Mouse (Mus musculus) lung, postnatal 0 days (tissue): Measurements from ENCODE around the gene Col19a1. TPM values are rescaled to one million over a fixed set of nuclear protein-coding genes. Genes with fewer than 3 reads are reported as not detected.

ENCODE experiments used
- ATAC-seq: fragments of 200-750 bp; cut with Nextera tagmentation; 2 replicates; pipeline ENCODE4 v1.8.0; 2017; ENCODE audit warnings: moderate library complexity
- DNase-seq: peaks from one replicate; pipeline ENCODE4 v3.0.0-alpha.2; 2016; ENCODE audit warnings: low spot score
- H3K27ac ChIP-seq: fragments of 300-500 bp; sonication (generic); 2 replicates; pipeline ENCODE4 v1.5.1; 2014; ENCODE audit warnings: antibody characterized with exemption, mild to moderate bottlenecking, low read length, mixed read lengths
- H3K27me3 ChIP-seq: fragments of 300-500 bp; sonication (generic); replicated peaks from 2 replicates; pipeline ENCODE4 v1.6.1; 2014; ENCODE audit warnings: low read length, mixed read lengths; ENCODE audit not compliant: insufficient read depth
- H3K36me3 ChIP-seq: fragments of 300-500 bp; sonication (generic); 2 replicates; pipeline ENCODE4 v1.6.1; 2014; ENCODE audit warnings: low read length, mixed read lengths; ENCODE audit not compliant: insufficient read depth
- H3K4me1 ChIP-seq: fragments of 300-500 bp; sonication (generic); 2 replicates; pipeline ENCODE4 v1.6.1; 2014; ENCODE audit warnings: antibody characterized with exemption, low read depth, low read length, mixed read lengths; ENCODE audit not compliant: insufficient read depth
- H3K4me2 ChIP-seq: fragments of 300-500 bp; sonication (generic); replicated peaks from 2 replicates; pipeline ENCODE4 v1.6.1; 2014; ENCODE audit warnings: low read depth, mild to moderate bottlenecking, low read length, moderate library complexity, mixed read lengths
- H3K4me3 ChIP-seq: fragments of 300-500 bp; sonication (generic); 2 replicates; pipeline ENCODE4 v1.5.1; 2014; ENCODE audit warnings: low read depth, low read length
- H3K9ac ChIP-seq: fragments of 300-500 bp; sonication (generic); replicated peaks from 2 replicates; pipeline ENCODE4 v1.6.1; 2014; ENCODE audit warnings: low read depth, mild to moderate bottlenecking
- H3K9me3 ChIP-seq: fragments of 300-500 bp; sonication (generic); 2 replicates; pipeline ENCODE4 v1.6.1; 2016; ENCODE audit warnings: low read length, mixed read lengths
- CTCF ChIP-seq: IDR thresholded peaks from 2 replicates; pipeline ENCODE4 v1.5.1; 2016; ENCODE audit warnings: antibody characterized with exemption, mild to moderate bottlenecking
- EP300 ChIP-seq: IDR thresholded peaks from 2 replicates; pipeline ENCODE4 v1.6.1; 2016; ENCODE audit warnings: antibody characterized with exemption, mild to moderate bottlenecking, control low read depth
- WGBS: fragments of 180-500 bp; shearing (Covaris S2); extraction: QIAGEN DNeasy Blood & Tissue Kit; methylation state at CpG from one replicate; pipeline ENCODE4 v1.1.7; 2014; 5-methylcytosine and 5-hydroxymethylcytosine counted together
- polyA plus RNA-seq: library from polyadenylated mRNA; unstranded; fragments of >200 nt; fragmentation: Nextera tagmentation; extraction: Ambion mirVana; gene quantifications from 2 replicates; pipeline ENCODE4 v1.2.1, GENCODE M21; 2015

Gene Col19a1
- polyA plus RNA-seq, 1 experiment from 2014 or later: not detected

GRCm38 (mm10) chr1:24219041-24219440 lies 368.2 kb downstream of the Col19a1 start:
- Histone ChIP-seq H3K4me3 (no peak overlapping the region), H3K27me3 (no peaks in the 10 kb centered on the region), H3K9ac (no peak overlapping the region), H3K4me1 (no peaks in the 10 kb centered on the region), H3K9me3 (no peaks in the 10 kb centered on the region), H3K36me3 (no peaks in the 10 kb centered on the region), H3K4me2 (no peak overlapping the region), H3K27ac (no peak overlapping the region)
- ATAC-seq (no peak; the same call in 1 of the 2 replicates), DNase-seq (no peak)
- WGBS: 36% methylated on average over 6 of the region's 6 CpGs
- TF ChIP-seq EP300 (no peak), CTCF (no peak)

Other genes starting within 250 kb of the Col19a1 start
- 45.0 and 51.6 TPM in 2 replicates for gene Lmbrd1, start 91.2 kb upstream of the Col19a1 start, polyA plus RNA-seq